Mouse (Mus musculus) MEL-GATA-1-ER (cell line): Measurements from ENCODE around the gene Epc2.
"Not testable (repeated sequence)": the region's sequence is repeated elsewhere in the genome, so short reads cannot be mapped to it uniquely, and the experiment has no call there.

ENCODE experiments used
- DNase-seq: peaks from one replicate; pipeline ENCODE4 v3.0.0-alpha.2; 2012; ENCODE audit warnings: low read depth; ENCODE audit errors: extremely low read depth

Epc2 gene

DNA sequence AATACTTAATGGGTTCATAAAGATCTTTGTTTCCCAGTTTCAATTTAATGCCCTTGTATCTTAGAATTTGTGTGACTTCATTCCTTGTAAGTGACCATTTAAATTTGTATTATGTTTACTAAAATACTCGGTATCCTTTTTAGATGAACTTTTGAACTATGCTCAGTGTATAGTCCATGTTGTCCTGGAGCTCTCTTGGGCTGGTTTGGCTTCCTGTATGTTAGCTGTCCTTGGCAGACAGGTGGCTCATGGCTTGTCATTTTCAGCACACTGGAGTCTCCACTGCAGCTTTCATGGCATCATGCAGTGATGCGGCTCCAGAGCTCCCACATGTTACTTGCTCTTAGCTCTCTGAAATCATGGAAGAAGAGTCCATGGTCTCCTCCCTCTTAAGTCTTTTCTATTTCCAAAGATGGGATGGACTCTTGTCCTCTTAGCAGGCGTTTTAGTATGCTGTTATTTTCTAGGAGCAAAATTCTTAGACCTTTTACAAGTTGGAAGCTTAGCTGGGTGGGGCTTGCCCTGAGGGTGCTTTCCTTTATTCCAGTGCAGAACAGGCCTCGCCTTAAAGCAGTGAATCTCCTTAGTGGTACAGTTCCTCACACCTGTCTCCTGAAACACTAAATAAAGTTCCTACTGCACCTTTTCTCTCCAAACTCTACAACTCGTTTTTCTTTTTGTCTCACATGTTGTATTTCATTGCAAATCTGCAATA is 20.5 kb downstream of the Epc2 start:
- DNase-seq, result no peak

DNA sequence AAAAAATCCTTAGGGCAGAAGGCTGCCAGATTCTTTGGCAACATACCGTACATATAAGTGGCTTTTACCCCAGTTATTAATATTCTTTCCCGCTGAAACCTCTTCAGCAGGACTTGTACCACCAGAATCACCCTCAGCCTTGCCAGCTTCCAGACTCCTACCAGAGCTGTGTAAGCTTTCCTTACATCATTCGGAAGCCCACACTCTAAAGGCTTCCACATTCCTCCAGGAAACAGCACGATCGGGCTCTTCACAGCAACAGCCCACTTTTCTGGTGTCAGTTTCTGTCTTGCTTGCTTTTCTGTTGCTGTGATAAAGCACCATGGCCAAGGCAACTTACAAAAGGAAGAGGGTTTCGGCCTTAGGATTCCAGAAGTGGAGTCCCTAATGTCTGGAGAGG is 21.2 kb downstream of the Epc2 start:
- no peak for DNase-seq

DNA sequence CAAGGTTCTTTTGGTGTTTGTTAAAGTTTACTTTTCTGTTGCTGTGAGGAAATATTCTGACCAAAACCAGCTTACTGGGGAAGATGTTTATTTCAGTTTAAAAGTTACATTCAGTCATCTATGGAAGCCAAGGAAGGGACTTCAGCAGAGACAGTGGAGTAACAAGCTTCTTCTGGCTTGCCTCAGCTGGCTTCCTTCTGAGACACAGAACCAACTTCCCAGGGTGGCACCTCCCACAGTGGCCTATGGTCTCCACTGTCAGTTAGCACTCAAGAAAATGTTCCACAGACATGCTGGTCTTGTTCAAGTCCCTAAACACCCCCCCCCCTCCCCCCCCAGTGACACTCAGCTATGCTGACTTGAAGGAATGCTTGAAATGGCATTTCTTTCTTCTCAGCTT is 30.9 kb downstream of the Epc2 start:
- DNase-seq, result no peak

DNA sequence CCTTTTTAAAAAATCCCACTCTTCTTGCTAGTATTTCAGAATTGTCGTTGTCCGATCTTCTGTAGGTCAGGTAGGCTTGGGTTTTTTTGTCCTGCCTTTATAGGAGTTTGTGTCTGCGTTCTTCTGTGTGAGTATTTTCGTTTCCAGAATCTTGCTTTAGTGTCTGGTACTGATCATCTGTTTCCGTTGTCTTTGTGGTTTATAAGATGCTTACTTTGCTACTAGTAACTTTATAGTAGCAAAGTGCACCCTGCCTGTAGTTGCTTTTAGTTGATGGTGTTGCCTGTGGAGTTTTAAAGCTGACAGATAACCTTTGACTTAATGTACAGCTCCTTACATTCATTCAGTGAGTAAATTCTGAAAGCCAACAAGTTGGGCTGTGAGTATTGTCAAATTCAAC is 32.1 kb downstream of the Epc2 start:
- no peak for DNase-seq

DNA sequence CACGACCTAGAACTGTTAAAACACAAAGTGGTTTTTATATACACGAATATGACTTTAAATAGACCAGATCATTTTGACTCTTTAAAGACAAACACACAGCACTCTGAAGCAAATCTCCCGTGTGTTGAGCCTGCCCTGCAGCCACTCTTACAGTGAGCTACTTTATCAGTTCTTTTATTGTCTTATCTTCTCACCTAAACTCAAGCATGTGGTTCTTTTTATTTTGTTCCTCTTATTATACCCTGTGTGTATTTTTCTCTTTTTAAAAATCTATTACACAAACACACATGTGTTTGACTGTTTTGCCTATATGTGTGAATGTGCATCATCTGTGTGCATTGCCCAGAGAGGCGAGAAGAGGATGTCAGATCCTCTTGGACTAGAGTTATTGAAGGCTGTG is 50.1 kb downstream of the Epc2 start:
- DNase-seq, result peak; percentile 4

DNA sequence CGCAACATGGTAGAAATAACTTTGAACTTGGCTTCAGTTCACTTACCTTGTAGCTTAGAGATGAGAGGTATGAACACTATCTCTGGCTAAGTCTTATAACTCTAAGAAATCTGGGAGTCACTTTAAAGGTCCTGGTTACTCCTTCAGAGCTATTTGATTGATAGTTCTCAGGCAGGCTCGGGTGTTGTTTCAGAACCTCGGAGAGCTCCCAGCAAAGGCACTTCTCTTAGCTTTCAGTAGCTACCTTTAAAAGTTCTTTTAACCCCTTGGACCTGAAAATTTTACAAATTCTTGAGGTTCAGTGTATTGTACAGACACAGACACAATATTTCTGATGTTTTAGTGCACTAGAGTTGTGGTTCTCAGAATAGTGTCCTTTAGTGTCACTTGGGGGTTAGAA is 52.3 kb downstream of the Epc2 start:
- peak; percentile 20 for DNase-seq

DNA sequence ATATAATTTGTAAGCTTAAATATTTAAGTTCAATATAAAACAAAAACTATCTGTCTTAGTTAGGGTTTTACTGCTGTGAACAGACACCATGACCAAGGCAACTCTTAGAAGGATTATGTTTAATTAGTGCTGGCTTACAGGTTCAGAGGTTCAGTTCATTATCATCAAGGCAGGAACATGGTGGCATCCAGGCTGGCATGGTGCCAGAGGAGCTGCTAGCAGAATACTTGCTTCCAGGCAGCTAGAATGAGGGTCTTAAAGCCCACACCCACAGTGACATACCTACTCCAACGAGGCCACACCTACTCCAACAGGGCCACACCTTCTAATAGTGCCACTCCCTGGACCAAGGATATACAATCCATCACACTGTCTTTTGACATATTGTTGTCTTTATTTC is 53.9 kb downstream of the Epc2 start:
- not testable (repeated sequence) for DNase-seq

DNA sequence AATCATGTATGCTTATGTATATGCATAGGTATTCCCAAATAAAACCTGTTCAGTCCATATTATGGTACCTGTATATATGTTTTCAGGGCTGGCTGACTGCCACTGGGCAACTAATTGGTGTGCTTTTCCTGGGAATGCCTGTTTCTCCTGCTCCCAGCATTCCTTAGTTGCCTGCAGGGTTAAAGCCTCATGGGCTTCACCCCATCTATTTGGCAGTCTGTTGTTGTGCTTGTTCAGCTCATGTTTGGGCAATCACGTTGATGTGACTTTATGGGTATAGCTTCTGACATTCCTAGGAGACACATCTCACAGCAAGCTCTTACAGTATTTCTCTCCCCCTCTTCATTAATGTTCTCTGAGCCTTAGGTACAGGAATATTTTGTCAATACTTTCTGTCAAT is 59.5 kb downstream of the Epc2 start:
- DNase-seq, result no peak

DNA sequence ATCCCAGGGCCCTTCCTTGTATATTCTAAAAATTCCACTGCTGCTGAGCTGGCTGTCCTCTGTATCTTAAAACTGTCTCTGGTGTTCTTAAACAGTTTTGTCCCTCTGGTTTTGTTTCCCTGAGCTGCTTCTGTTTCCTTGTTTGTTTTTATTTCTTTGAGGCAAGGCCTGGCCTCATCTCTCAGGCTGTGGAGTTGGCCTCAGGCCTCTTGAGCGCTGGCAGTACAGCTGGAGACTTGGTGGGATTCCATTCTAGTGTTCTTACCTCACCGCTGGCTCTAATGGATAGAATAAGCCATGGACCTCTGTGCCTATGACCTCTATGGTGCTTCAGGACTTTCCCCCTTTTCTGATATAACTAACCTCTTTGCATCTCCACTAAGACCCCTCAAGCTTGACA is 64.7 kb downstream of the Epc2 start:
- DNase-seq, result no peak

DNA sequence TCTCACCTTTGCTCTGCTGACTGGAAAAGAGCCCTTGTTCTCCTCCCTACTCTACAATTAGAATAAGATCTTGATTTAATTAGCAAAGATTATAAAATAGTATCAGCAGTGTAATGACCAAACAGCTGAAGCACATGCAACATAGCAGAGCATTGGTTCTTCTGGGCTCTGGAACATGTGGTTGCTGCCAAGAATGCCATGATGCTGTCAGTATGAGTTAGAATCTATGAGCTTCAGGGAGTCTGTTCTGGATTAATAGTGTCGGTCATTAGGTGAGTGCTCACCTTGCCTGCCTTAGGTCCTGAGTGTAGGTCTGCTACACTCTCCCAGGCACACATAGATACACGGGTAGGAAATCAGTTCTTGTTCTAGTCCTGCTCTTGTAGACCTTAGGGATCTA is 69.1 kb downstream of the Epc2 start:
- no peak for DNase-seq

DNA sequence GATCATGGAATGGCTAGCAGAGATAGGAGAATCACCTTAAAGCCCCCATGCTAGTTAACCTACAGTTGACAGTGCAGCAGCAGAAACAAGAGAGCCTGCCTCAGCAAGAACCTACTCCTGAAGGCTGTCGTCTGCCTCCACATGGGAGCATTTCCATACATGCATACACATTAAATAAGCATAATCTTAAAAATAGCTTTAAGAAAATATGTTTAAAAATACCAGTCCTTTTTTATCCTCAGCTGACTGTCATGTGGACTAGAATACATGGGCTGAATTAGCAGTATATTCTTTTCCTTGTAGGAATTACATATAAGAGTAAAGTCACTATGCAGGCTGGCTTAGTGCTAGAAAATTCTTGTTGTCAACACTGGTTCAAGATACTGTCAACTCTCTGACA is 69.7 kb downstream of the Epc2 start:
- DNase-seq, result no peak

DNA sequence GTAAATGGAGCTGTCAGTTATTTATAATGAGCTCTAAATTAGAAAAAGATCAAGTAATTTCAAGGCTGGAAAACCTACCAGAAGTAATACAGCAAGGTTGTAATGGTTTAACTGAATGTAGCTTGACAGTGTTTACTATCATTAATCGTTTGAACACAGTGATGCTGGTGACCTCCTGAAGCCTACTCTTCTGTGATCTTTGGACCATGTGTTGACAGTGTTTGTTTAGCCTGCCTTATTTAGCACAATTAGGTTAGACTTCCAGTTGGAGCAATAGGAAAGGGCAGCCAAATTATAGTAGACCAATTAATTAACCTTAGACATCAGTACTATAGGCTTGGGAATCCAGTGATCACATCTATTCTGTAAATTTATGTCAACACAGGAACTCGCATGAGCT is 70.3 kb downstream of the Epc2 start:
- DNase-seq, result no peak

DNA sequence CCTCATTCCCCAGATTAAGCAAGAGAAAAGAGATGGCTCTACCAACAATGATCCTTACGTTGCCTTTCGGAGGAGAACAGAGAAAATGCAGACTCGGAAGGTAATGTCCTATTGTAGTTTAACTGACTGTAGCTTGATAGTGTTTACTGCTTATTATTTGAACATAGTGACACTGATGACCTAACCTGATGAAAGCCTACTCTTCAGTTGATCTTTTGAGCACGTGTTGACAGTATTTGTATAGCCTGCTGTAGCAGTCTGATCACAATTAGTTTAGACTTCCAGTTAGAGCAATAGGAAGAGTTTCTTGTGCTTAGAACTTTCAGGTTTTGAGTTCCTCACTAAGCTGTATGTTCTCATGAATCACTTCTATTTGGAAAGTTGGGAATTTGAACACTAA is 71.3 kb downstream of the Epc2 start:
- DNase-seq, result no peak

DNA sequence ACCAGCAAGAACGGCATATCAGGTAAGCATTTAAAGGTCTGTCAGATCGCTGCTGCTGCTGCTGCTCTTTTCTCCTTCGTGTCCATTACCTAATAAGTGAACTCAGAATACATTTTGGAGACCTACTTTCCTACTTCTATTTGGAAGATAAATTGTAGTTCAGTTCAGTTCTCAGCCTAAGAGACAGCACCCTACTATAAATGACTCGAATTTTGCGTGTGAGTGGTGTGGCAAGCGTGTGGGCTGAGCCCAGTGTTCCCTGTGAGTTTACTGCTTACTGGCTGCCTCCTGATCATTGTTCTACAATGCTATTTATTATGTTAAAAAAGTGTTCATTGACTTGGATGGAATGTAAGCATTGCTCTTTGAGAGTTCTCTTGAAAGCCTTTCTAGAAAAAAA is 85.9 kb downstream of the Epc2 start:
- DNase-seq, result no peak

DNA sequence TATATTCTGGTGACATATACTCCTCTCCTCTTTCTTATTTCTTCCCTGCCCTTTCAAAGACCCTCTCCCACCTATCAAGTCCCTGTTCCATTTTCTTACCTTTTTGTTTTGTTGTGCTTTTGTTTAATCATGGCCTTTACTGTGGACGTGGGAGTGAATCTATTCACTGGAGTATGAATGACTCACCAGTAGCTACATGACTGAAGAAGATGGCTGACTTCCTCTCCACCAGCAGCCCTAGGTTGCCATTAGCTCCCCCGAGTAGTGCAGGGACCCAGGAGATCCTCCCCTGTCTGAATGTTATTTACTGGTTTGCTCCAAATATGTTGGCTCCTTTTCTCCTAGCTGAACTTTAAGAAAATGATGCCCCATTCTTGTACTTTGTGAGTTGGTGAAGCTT is 86.8 kb downstream of the Epc2 start:
- DNase-seq, result no peak

DNA sequence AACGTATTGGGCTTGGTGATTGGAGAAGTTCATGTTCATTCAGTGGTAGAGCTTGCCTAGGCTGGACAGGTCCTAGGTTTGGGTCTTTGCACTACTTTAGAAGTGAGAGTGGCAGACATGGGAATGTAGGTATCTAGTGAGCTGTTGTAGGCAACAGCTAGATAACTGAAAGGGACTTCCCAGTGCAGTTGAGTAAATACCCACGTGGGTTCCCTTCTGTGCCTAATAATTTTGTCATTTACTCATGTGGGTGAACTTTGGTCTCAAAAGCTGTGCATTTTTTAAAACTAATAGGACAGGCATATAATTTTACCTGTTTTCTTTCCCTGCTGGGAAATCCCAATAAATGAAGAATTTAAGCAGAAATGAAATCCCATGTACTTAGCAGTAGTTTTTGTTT is 88.5 kb downstream of the Epc2 start:
- no peak for DNase-seq

DNA sequence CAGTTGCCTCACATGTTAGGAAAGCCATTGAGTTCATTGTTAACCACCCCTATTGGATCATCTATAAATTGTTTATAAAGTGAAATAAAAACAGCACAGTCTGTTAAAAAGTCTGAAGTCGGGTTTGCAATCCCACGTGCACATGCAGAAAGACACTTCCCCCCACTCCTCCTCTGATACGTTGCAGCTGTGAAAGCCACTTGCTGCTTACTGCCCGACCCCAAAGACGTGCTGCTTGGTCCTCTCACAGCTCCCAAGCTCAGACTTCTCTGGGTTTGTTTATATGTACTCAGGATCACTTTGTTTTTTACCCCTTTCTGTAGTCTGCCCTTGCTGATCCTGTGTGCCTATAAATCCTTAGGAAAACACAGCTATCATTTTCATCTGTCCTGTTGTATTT is 96.5 kb downstream of the Epc2 start:
- no peak for DNase-seq

DNA sequence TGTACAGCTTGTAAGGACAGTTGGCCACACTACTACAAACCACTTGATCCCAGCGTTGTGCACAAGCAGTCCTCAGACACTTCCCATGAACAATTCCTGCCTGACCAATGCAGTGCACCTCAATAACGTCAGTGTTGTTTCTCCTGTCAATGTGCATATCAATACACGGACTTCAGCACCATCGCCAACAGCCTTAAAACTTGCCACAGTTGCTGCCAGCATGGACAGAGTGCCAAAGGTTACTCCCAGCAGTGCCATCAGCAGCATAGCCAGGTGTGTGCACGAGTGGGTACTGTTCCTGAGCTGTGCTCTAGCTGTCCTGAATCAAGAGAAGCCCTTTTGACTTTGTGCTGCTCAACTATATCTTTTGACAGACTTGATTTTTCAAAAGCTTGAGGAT is 97.2 kb downstream of the Epc2 start:
- DNase-seq, result no peak

DNA sequence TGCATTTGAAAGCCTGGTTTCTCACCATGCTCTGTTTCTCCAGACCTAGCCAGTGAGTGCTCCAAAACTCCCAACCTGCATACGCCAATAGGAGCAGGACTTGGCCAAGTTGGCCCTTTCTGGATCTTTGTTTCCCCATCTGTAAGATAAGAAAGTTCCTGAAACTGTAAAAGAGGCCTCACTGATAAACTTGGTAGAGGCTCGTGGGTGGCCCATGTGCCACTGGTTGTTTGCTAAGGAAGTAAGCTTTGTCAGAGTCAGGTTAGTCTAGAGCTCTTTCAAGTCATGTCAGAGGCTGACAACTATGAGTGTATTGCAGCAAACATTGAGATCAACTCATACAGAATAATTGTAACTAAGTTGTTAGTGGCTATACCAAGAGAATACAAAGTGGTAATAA is 101.8 kb downstream of the Epc2 start:
- peak; percentile 26 for DNase-seq

DNA sequence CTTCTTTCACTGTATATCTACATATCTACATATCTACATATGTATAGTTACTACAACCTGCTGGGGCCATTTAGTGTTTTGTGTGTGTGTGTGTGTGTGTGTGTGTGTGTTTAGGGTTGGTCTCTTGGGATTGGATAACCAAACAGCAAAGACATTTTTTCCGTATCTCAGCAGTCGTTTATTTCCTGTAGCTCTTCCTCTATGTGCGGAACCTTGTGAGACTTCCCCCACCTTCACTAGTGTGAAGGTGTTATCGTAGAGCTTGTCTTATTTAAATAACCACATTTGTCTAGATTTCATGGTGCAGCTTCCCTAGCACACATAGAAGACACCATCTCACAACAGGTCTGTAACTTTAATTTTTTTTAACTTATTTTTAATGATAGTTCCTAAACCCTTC is 106.1 kb downstream of the Epc2 start:
- DNase-seq, result no peak

DNA sequence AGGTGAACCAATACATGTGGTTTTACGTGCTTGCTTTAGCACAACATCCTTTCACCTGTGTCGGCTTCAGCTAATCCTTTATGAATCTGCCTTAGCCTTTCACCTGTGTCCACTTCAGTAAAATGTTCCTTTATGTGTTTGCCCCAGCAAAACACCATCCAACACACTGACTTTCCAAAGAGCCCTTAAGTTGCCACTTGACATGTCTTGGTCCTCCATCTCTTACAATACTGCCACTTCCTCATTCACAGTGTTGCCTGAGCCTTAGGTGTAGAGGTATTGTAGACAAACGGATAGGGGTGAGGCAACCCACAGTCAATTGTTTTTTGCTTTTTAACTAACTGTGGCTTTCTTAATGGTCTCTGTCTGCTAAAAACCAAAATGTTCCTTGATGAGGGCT is 107.1 kb downstream of the Epc2 start:
- DNase-seq, result no peak

DNA sequence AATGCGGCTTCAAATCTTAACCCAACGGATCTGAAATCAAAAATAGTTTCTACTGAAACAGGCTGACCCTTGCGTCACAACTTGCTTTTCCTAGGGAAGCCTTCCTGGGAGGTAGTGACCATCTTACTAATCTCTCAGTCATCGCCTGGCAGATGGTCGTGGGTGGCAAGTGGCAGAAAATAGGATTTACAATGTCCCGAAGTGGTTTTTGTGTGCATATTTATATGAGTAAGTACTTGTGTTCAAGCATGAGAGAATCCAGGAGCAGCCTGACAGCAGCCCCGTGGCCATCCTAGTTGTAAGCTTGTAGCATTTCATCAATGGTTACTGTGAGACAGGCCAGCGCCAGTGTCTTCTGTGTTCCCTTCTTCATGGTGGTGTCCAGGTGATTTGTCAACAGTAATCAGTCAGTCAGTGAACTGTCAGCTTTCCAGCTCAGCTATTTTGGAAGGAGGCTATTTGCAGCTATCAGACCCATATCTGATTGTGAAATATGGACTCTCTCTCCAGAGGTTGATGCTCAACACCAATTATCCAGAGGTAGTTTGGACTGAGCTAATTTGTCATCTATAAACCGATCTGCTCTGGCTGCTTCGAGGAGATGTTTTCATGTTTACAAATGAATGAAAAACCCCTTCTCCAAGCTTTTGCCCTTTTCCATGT is 111.5 kb downstream of the Epc2 start:
- DNase-seq, result no peak
